Mouse (Mus musculus): Measurements from ENCODE around the gene Foxn3.

DNA sequence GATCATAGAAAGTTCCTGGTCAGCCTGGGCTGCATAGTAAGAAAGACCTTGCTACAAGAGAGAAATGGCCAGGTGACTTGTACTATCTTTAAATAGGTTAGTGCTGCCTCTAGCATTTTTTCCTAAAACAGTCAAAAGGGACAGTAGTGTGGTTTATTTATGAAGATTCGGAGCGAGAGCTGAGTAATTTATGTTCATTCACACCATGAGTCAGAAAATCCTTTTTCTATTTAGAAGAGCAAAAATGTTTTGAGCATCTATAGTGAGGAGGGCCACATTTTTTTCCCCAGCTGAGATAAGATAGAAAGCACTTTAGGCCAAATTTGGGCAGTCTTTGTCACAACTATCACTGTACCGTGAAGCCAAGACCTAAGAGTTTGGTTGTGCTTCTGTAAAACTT lies 24.0 kb upstream of the Foxn3 start:
- TF ChIP-seq CTCF (IDR thresholded peaks at IDR 0.05) (no peak), EP300 (IDR thresholded peaks at IDR 0.05) (no peak)
